Mouse (Mus musculus) adrenal gland (tissue): ENCODE results near the gene Ypel4.
"Not testable (repeated sequence)": the region's sequence is repeated elsewhere in the genome, so short reads cannot be mapped to it uniquely, and the experiment has no call there.

Source experiments
- intact Hi-C: fragments of 180-260 bp; cut with DNase I; formaldehyde crosslinking; loops from one replicate; pipeline ENCODE4 v1.15.1; 2025

Gene Ypel4

GRCm38 (mm10) chr2:84727172-84727858 is 6.5 kb upstream of the Ypel4 start, which contains the start of gene Clp1:
TSS of gene Clp1 (minus strand) at chr2:84727350.
- intact Hi-C loops, result no loop called here

- intact Hi-C loops, result not testable (repeated sequence)
Observed at GRCm38 (mm10) chr2:84728191-84728590, 5.7 kb upstream of the Ypel4 start.

GRCm38 (mm10) chr2:84731206-84731605 is 2.7 kb upstream of the Ypel4 start:
- intact Hi-C loops, result no loop called here

GRCm38 (mm10) chr2:84732394-84732793 is 1.5 kb upstream of the Ypel4 start:
- intact Hi-C loops, result no loop called here

- intact Hi-C loops, result no loop called here
Observed at GRCm38 (mm10) chr2:84734351-84734864, 550 bp downstream of the Ypel4 start.

- intact Hi-C loops, result no loop called here
Observed at GRCm38 (mm10) chr2:84734919-84735318, 1.1 kb downstream of the Ypel4 start.

GRCm38 (mm10) chr2:84735346-84735920 is 1.6 kb downstream of the Ypel4 start:
- intact Hi-C loops, result no loop called here

- intact Hi-C loops, result no loop called here
Observed at GRCm38 (mm10) chr2:84736312-84737161, 2.7 kb downstream of the Ypel4 start.

- intact Hi-C loops, result no loop called here
Observed at GRCm38 (mm10) chr2:84737451-84737925, 3.6 kb downstream of the Ypel4 start.

- intact Hi-C loops, result no loop called here
Observed at GRCm38 (mm10) chr2:84738271-84738911, 4.5 kb downstream of the Ypel4 start.

- intact Hi-C loops, result loop anchor here (5.0 kb wide), 1 partner anchor 52 kb away; no protein-coding TSS in a partner anchor
Observed at GRCm38 (mm10) chr2:84740608-84741333, 6.9 kb downstream of the Ypel4 start.

GRCm38 (mm10) chr2:84741841-84742450 is 8.1 kb downstream of the Ypel4 start:
- intact Hi-C loops, result loop anchor here (5.0 kb wide), 1 partner anchor 50 kb away; no protein-coding TSS in a partner anchor

- intact Hi-C loops, result loop anchor here (5.0 kb wide), 1 partner anchor 50 kb away; no protein-coding TSS in a partner anchor
Observed at GRCm38 (mm10) chr2:84742451-84743283, 8.8 kb downstream of the Ypel4 start.

- intact Hi-C loops, result loop anchor here (5.0 kb wide), 1 partner anchor 49 kb away; no protein-coding TSS in a partner anchor
Observed at GRCm38 (mm10) chr2:84743561-84743960, 9.7 kb downstream of the Ypel4 start, which contains the start of gene Gm19426. TSS of gene Gm19426 (minus strand) at chr2:84743655.

GRCm38 (mm10) chr2:84744126-84744525 is 10.3 kb downstream of the Ypel4 start:
- intact Hi-C loops, result loop anchor here (5.0 kb wide), 1 partner anchor 48 kb away; no protein-coding TSS in a partner anchor

- intact Hi-C loops, result no loop called here
Observed at GRCm38 (mm10) chr2:84750115-84750514, 16.3 kb downstream of the Ypel4 start.

GRCm38 (mm10) chr2:84756245-84756644 is 22.4 kb downstream of the Ypel4 start:
- intact Hi-C loops, result no loop called here

GRCm38 (mm10) chr2:84757026-84757682 is 23.3 kb downstream of the Ypel4 start:
- intact Hi-C loops, result no loop called here
